Mouse (Mus musculus) kidney, postnatal 0 days (tissue): ENCODE results near the gene Tsga10. TPM values are rescaled to one million over a fixed set of nuclear protein-coding genes. Genes with fewer than 3 reads are reported as not detected.
"Not testable (repeated sequence)": the region's sequence is repeated elsewhere in the genome, so short reads cannot be mapped to it uniquely, and the experiment has no call there.

Experiments used
- ATAC-seq: fragments of 200-750 bp; cut with Nextera tagmentation; replicated peaks from 2 replicates; pipeline ENCODE4 v1.8.0; 2017; ENCODE audit warnings: low read depth, moderate number of reproducible peaks, moderate TSS enrichment, moderate library complexity; ENCODE audit not compliant: low FRiP score
- DNase-seq: peaks from one replicate; pipeline ENCODE4 v3.0.0-alpha.2; 2016; ENCODE audit warnings: low spot score
- H3K27ac ChIP-seq: fragments of 300-500 bp; sonication (generic); 2 replicates; pipeline ENCODE4 v1.5.1; 2014; ENCODE audit warnings: mild to moderate bottlenecking
- H3K27me3 ChIP-seq: fragments of 300-500 bp; sonication (generic); 2 replicates; pipeline ENCODE4 v1.6.1; 2014; ENCODE audit warnings: low read length, mixed read lengths; ENCODE audit not compliant: insufficient read depth
- H3K36me3 ChIP-seq: fragments of 300-500 bp; sonication (generic); 2 replicates; pipeline ENCODE4 v1.6.1; 2014; ENCODE audit warnings: low read length, mixed read lengths; ENCODE audit not compliant: insufficient read depth
- H3K4me1 ChIP-seq: fragments of 300-500 bp; sonication (generic); replicated peaks from 2 replicates; pipeline ENCODE4 v1.6.1; 2014; ENCODE audit warnings: antibody characterized with exemption, low read length, mixed read lengths; ENCODE audit not compliant: insufficient read depth
- H3K4me2 ChIP-seq: fragments of 300-500 bp; sonication (generic); 2 replicates; pipeline ENCODE4 v1.6.1; 2014; ENCODE audit warnings: mild to moderate bottlenecking, low read length, moderate library complexity, mixed read lengths
- H3K4me3 ChIP-seq: fragments of 300-500 bp; sonication (generic); replicated peaks from 2 replicates; pipeline ENCODE4 v1.5.1; 2014; ENCODE audit warnings: low read depth, low read length
- H3K9ac ChIP-seq: fragments of 300-500 bp; sonication (generic); 2 replicates; pipeline ENCODE4 v1.6.1; 2014; ENCODE audit warnings: low read depth, low read length
- H3K9me3 ChIP-seq: fragments of 300-500 bp; sonication (generic); replicated peaks from 2 replicates; pipeline ENCODE4 v1.6.1; 2016; ENCODE audit warnings: low read length, inconsistent platforms, mixed read lengths
- CTCF ChIP-seq: IDR thresholded peaks from 2 replicates; pipeline ENCODE4 v1.5.1; 2016; ENCODE audit warnings: antibody characterized with exemption, low read depth, mild to moderate bottlenecking, moderate library complexity
- WGBS: fragments of 180-500 bp; shearing (Covaris S2); extraction: QIAGEN DNeasy Blood & Tissue Kit; methylation state at CpG from one replicate; pipeline ENCODE4 v1.1.7; 2014; 5-methylcytosine and 5-hydroxymethylcytosine counted together
- polyA plus RNA-seq: library from polyadenylated mRNA; unstranded; fragments of >200 nt; fragmentation: Nextera tagmentation; extraction: Ambion mirVana; gene quantifications from 2 replicates; pipeline ENCODE4 v1.2.1, GENCODE M21; 2015

The Tsga10 gene
- polyA plus RNA-seq, 1 experiment from 2014 or later: 5.3 TPM

- Histone ChIP-seq H3K36me3 (no peaks in the 10 kb centered on the region), H3K4me2 (peak overlapping the region; percentile 93; the same call in 1 of the 2 replicates), H3K4me3 (no peak overlapping the region), H3K9ac (no peak overlapping the region), H3K9me3 (no peaks in the 10 kb centered on the region), H3K4me1 (no peaks in the 10 kb centered on the region; the same call in 1 of the 2 replicates), H3K27me3 (no peaks in the 10 kb centered on the region), H3K27ac (no peak overlapping the region)
- 47% methylated on average over 7 of the region's 7 CpGs for WGBS
- TF ChIP-seq CTCF: no peak
- ATAC-seq (no peak), DNase-seq (no peak)
Observed at GRCm38 (mm10) chr1:37718516-37718915, 147.7 kb downstream of the Tsga10 start.

DNA sequence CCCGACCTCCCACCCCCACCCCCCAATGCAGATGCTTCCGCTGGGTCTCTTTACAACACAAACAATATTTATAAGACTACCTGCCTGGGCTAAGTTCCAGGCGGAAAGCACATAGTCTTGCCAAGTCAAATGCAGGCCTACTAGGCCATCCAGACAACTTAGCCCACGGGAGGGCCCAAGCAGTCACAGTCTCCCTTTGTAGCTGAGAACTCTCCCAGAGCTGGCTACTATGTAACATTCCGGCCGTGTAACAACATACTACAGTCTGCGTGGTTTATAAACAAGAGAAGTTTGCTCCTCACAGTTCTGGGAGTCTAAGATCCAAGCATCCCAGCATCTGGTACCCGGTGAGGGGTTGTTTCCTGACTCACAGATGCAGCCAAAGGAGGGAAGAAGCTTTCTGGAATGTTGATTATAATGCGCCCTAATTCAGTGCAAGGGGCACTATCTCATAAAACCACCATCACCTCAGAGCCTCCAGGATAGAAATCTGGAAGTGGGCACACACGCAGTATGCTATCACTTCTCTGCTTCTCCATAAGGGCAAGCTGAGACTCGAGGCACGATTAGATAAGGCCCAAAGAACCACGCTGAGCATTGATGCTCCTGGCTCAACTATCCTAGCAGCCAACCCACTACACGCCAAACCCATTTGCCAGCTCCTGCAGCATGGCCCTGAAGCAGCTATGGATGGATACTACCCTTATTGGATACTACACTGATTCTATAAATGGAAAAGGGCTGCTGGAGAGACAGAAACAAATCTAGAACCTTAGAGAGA is 148.6 kb downstream of the Tsga10 start:
- no peak overlapping the region for H3K9ac ChIP-seq
- no peak overlapping the region for H3K4me2 ChIP-seq
- H3K4me3 ChIP-seq: no peak overlapping the region
- TF ChIP-seq CTCF: no peak
- 77% methylated on average over 14 of the region's 14 CpGs for WGBS
- no peaks in the 10 kb centered on the region for H3K27me3 ChIP-seq
- no peaks in the 10 kb centered on the region; the same call in 1 of the 2 replicates for H3K4me1 ChIP-seq
- no peak overlapping the region for H3K27ac ChIP-seq
- no peaks in the 10 kb centered on the region for H3K9me3 ChIP-seq
- ATAC-seq (no peak), DNase-seq (no peak)
- no peaks in the 10 kb centered on the region for H3K36me3 ChIP-seq

DNA sequence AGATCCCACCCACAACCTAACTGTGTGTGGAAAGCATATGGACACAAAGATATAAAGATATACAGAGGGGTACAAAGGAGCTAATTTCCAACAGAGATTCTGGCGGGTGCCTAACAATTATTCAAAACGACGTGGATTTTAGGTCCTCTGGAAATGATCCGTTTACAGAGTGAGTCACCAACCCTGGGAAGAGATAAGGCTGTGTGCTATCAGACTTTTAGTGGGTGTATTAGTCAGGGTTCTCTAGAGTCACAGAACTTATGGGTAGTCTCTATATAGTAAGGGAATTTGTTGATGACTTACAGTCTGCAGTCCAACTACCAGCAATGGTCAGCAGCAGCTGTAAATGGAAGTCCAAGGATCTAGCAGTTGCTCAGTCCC is 153.9 kb downstream of the Tsga10 start:
- not testable (repeated sequence) for H3K36me3 ChIP-seq, H3K4me3 ChIP-seq, H3K4me2 ChIP-seq, H3K9ac ChIP-seq, H3K4me1 ChIP-seq, H3K27me3 ChIP-seq, ATAC-seq, DNase-seq, H3K27ac ChIP-seq, H3K9me3 ChIP-seq
- WGBS: 70% methylated on average over 4 of the region's 4 CpGs

GRCm38 (mm10) chr1:37711596-37712356 is 154.5 kb downstream of the Tsga10 start:
- ATAC-seq: no peak
- 74% methylated on average over 10 of the region's 10 CpGs for WGBS
- TF ChIP-seq CTCF: no peak
- no peak for DNase-seq
- Histone ChIP-seq H3K36me3 (no peaks in the 10 kb centered on the region), H3K4me2 (no peak overlapping the region), H3K4me1 (no peaks in the 10 kb centered on the region), H3K27me3 (no peaks in the 10 kb centered on the region), H3K9ac (no peak overlapping the region), H3K4me3 (no peak overlapping the region), H3K27ac (no peak overlapping the region), H3K9me3 (no peaks in the 10 kb centered on the region)

- Histone ChIP-seq H3K4me3 (no peak overlapping the region), H3K9ac (no peak overlapping the region), H3K27ac (no peak overlapping the region), H3K36me3 (no peaks in the 10 kb centered on the region), H3K27me3 (no peaks in the 10 kb centered on the region), H3K9me3 (no peaks in the 10 kb centered on the region), H3K4me1 (no peaks in the 10 kb centered on the region), H3K4me2 (no peak overlapping the region)
- DNase-seq (no peak), ATAC-seq (no peak)
- WGBS: 87% methylated on average over 5 of the region's 5 CpGs
- TF ChIP-seq CTCF: no peak
Observed at GRCm38 (mm10) chr1:37711082-37711481, 155.1 kb downstream of the Tsga10 start.

DNA sequence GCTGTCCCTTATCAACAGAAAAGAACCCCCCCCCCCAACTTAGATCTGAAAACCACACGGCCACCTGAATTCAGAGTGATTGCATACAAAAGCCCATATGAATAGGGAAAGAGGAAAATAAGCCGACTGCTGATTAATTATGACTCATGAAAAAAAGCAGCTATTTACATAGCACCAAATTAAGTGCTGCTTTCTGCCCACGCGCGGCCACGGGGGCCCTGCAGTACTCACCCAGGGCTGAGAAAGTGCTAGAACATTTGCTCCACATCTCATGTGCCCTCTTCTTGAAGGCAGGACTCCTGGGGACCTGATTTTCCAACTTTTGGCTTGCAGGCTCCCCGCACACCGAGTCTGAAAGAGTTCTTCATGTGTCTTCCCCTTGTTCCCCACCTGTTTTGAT is 156.5 kb downstream of the Tsga10 start:
- Histone ChIP-seq H3K4me2 (no peak overlapping the region), H3K9me3 (no peaks in the 10 kb centered on the region), H3K27ac (no peak overlapping the region), H3K27me3 (no peaks in the 10 kb centered on the region), H3K36me3 (no peaks in the 10 kb centered on the region), H3K4me1 (no peaks in the 10 kb centered on the region), H3K4me3 (no peak overlapping the region), H3K9ac (no peak overlapping the region)
- 64% methylated on average over 8 of the region's 8 CpGs for WGBS
- TF ChIP-seq CTCF: no peak
- ATAC-seq (no peak), DNase-seq (no peak)
